Mouse (Mus musculus): ENCODE results near the gene Mgat2.

Mgat2 gene

DNA sequence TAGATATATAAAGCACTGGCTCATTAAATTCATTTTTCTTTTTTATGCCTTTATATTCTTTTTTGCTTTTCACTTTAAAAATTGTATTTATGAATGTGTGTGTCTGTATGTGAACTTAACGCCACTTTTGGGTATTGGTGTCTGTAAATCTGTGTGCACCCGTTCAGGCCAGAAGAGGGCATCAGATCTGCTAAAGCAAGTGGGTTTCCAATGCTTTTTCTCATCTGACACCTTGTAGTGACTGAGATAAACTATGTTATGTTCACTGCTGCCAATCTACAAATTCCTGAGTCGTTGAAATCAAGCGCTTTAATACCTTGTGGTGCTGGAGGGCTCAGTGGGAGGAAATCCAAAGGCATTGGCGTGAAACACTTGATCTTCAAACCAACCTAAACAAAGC is 27.1 kb downstream of the Mgat2 start:
- no peak for DNase-seq (ENCODE audit: low read depth, low spot score)

DNA sequence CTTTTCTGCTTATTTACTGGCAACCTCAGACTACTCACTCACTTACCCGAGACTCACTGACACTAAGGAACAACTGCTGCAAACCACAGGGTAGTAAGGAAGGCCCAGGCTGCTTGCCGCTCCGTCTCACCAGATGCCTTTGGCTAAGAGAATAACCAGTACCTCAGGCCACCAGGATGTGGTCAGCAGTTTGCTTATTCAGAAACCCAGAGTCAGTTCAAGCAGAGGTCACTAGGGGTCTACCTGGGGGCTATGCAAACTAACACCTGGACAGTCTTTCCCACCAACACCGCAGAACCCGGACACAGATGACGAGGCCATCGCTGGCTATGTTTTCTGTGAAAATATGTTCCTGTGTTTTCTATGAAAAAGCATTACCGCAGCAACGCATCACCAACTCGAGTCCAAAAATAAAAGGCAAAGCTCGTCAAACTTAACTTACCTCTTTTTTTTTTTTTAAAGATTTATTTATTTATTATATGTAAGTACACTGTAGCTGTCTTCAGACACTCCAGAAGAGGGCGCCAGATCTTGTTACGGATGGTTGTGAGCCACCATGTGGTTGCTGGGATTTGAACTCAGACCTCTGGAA is 29.3 kb downstream of the Mgat2 start:
- DNase-seq (ENCODE audit: low read depth, low spot score), result no peak

DNA sequence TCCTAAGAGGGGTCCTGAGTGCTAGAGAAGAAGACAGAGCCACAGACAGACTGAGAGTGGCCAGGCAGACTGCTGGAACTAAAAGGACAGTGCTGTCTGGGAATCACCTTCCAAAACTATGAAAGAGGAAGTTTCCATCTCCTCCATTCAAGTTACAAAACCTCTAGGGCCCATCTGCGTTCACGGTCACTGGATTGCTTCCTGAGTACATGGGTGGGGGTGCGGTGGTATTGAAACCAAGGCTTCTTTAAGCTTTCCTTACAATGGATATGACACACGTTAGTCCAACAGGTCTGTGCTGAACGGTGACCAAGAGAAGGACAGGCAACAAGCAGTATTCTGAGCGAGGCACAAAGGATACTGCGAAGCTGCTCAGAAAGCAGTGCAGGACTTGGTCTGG is 30.4 kb downstream of the Mgat2 start:
- no peak for DNase-seq (ENCODE audit: low read depth, low spot score)

DNA sequence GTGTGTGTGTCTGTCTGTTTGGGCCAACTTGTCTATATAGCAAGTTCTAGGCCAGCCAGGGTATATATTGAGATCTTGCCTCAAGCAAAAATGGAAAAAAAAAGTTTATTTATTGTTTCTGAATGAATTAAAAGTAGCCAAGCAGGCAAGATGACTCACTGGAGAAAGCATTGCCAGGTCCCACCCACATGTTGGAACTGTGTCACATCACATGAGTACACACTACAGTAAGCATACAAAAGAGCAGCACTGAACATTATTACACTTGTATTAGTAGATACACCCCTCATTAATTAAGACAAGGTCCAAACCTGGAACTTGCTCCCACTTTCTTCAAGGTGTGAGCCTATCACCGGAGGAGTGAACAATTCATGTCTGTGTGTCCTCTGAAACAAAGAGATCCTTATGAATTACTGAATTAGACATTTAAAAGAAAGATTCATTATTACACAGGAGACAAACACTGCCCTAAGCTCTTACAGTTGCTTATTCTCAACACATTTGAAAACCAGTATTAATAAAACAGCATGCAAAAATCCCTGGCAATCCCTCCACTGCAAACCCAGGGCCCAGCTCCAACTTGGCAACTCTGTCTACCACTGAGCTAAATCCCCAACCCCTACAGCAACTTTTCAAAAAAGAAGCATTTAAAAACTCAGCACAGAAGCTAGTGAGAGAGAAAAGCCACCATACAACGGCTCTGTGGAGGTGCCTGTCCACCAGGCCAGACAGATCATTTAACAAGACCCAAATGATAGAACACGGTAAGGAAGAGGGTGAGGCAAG is 31.2 kb downstream of the Mgat2 start:
- DNase-seq (ENCODE audit: low read depth, low spot score), result no peak

DNA sequence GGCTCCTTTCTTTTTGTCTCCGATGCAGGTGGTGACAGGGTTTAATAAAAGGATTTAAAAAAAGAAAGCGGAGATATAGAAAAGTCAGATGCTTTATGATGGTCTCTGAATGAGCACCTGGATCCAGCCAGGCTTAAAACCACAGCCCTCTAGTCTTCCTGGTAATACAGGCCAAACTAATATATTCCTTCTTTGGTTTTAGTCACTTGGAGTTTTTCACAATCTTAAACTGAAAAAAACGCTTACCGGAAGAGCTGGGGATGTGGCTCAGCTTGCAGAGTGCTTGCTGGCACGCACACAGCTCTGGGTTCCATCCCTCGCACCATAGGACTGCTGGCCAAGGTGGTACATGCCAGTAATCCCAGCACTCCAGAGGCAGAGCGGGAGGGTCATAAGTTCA is 32.6 kb downstream of the Mgat2 start:
- no peak for DNase-seq (ENCODE audit: low read depth, low spot score)

DNA sequence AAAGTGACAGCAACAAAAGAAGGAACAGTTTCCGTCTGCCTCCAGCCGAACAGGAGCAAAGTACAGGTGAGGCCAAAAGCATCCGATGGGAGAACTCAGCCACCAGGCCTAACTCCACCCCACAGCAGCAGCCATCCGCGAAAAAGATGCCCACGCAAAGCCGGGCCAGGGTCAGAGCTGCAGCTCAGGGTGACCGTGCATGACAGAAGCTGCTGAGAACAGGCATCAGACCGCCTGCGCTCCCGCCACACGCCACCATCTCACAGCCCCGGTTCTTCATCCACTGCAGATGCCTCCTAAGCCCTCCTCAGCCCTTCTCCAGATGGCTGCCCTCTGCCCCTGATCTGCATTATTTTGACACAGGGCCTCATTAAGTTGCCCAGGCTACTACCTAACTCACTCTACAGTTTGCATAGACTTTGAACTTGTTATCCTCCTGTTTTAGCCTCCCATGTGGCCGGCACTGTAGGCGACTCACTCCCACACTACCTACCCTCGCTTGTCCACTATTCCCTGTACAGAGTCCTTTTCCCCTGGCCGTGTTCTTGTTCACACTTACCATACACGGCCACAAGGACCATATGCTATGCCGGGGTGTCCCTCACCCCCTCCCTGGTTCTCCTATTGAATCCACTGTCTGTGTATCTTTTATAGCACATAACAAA is 36.8 kb downstream of the Mgat2 start:
- no peak for DNase-seq (ENCODE audit: low read depth, low spot score)

DNA sequence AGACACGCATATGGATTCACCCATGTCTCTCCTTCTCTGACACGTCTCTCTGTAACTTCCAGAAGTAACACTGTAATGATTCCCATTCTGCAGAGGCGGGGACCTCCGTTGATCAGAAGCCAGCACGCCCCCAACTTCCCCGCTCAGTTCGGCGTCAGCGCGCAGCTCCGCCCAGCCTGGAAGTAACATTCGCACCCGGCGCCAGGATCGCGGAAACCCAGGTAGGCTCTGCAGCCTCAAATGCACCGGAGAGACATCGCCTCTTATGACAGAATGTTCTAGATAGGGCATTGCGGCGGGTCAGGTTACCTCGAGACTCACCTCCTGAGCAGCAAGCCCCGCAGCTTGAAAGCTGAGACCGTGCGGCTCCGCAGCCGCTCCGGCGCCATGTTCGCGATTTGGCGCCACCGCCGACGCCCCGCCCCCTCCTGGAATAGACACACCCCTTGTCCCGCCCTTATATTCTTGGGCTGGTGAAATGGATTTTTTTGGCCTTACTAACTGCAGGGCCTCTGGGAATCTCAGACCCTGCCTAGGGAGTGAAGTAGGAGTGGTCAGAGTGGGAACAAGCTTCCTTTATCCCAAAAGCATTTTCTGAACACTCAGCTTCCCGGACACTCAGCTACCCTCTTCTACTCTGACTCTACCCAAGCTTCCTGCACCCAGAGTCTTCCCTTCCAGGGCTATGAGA is 44.0 kb downstream of the Mgat2 start, which contains the start of gene Pole2:
Gene Pole2 (minus strand): TSS at position 420 of the 691 bp plus-strand sequence.
- DNase-seq (ENCODE audit: low read depth, low spot score), result peak; percentile 49

DNA sequence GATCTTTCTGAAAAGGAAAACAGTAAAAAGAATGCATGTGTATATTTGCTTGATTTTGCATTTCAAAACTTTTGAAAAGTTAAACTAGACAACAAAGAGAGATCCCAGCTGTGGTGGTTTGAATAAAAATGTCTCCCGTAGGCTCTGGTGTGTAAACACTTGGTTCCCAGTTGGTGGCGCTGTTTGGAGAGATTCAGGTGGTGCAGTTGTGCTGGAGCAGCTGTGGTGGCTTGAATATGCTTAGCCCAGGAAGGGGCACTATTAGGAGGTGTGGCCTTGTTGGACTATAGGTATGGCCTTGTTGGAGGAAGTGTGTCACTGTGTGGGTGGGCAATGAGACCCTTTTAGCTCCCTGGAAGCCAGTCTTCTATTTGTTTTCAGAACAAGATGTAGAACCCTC is 45.3 kb downstream of the Mgat2 start:
- no peak for DNase-seq (ENCODE audit: low read depth, low spot score)

DNA sequence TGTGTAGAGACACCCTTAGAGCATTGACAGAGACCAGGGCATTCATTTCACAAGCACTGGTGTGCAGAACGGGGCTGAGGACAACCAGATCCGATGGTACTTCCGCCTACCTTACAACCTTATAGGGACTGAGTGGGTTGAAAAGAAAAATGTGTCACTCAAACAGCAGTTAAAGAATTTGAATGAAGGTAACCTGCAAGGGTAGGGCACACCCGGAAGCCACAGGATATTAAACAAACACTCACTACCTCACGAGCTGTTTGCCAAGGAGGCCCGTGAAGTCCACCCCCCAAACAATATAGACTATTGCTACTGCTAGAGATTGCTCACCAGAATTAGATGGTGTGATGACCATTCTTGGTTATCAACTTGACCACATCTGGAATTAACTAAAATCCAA is 51.8 kb downstream of the Mgat2 start:
- no peak for DNase-seq (ENCODE audit: low read depth, low spot score)

All from telencephalon, adult 2 months (tissue).